Mouse (Mus musculus) myocyte (in vitro differentiated cells): ENCODE results near the gene Lrp5. TPM values are rescaled to one million over a fixed set of nuclear protein-coding genes. Genes with fewer than 3 reads are reported as not detected.

ENCODE experiments used
- H3K27me3 ChIP-seq: one replicate; pipeline ENCODE4 v1.6.1; 2011; ENCODE audit not compliant: control insufficient read depth, insufficient read depth, insufficient read length
- H3K36me3 ChIP-seq: one replicate; pipeline ENCODE4 v1.6.1; 2011; ENCODE audit not compliant: control insufficient read depth, insufficient read depth
- H3K4me2 ChIP-seq: one replicate; pipeline ENCODE4 v1.6.1; 2011; ENCODE audit warnings: low read depth, control low read depth
- H3K4me3 ChIP-seq: one replicate; pipeline ENCODE4 v1.5.1; 2011; ENCODE audit warnings: mild to moderate bottlenecking, control low read depth, moderate library complexity
- H3K79me2 ChIP-seq: one replicate; pipeline ENCODE4 v1.6.1; 2011; ENCODE audit not compliant: control insufficient read depth, insufficient read depth
- H3ac ChIP-seq: one replicate; pipeline ENCODE4 v1.6.1; 2011; ENCODE audit not compliant: control insufficient read depth, insufficient read length
- CEBPB ChIP-seq: IDR thresholded peaks from 2 replicates; pipeline ENCODE4 v1.6.1; 2011; ENCODE audit warnings: mild to moderate bottlenecking, moderate library complexity; ENCODE audit not compliant: poor library complexity, insufficient read depth, severe bottlenecking
- E2F4 ChIP-seq: IDR thresholded peaks from one replicate; pipeline ENCODE4 v1.6.1; 2011; ENCODE audit warnings: mild to moderate bottlenecking, control low read depth, moderate library complexity; ENCODE audit not compliant: insufficient read depth
- MAX ChIP-seq: IDR thresholded peaks from one replicate; pipeline ENCODE4 v1.6.1; 2011; ENCODE audit warnings: low read depth, mild to moderate bottlenecking, control low read depth
- MYOD1 ChIP-seq, 3 experiments: IDR thresholded peaks; one replicate each; pipeline ENCODE4 v1.6.1; 2011; ENCODE audit warnings: control low read depth in 2 of 3, low read depth in 2 of 3, mild to moderate bottlenecking in 2 of 3, moderate library complexity in 1 of 3; ENCODE audit not compliant: insufficient read length in 2 of 3, control insufficient read depth in 1 of 3
- MYOG ChIP-seq, 3 experiments: IDR thresholded peaks; one replicate each; pipeline ENCODE4 v1.6.1; 2011; ENCODE audit warnings: control low read depth in 2 of 3, low read depth in 2 of 3, mild to moderate bottlenecking in 2 of 3; ENCODE audit not compliant: insufficient read length in 2 of 3, control insufficient read depth in 1 of 3, insufficient read depth in 1 of 3
- POLR2A ChIP-seq: IDR thresholded peaks from one replicate; pipeline ENCODE4 v1.6.1; 2011; ENCODE audit warnings: low read depth, mild to moderate bottlenecking, control low read depth, moderate library complexity; ENCODE audit not compliant: insufficient read length
- POLR2AphosphoS2 ChIP-seq: IDR thresholded peaks from one replicate; pipeline ENCODE4 v1.6.1; 2011; ENCODE audit warnings: low read depth, control low read depth; ENCODE audit not compliant: insufficient read length
- REST ChIP-seq: IDR thresholded peaks from one replicate; pipeline ENCODE4 v1.6.1; 2011; ENCODE audit warnings: mild to moderate bottlenecking, control low read depth, moderate library complexity; ENCODE audit not compliant: insufficient read depth, insufficient read length
- SRF ChIP-seq: IDR thresholded peaks from one replicate; pipeline ENCODE4 v1.6.1; 2011; ENCODE audit warnings: low read depth; ENCODE audit not compliant: control insufficient read depth, insufficient read length
- TCF12 ChIP-seq: IDR thresholded peaks from one replicate; pipeline ENCODE4 v1.6.1; 2011; ENCODE audit warnings: mild to moderate bottlenecking, control low read depth; ENCODE audit not compliant: poor library complexity, insufficient read depth, severe bottlenecking
- TCF3 ChIP-seq: IDR thresholded peaks from one replicate; pipeline ENCODE4 v1.6.1; 2011; ENCODE audit warnings: low read depth, control low read depth; ENCODE audit not compliant: insufficient read length
- USF1 ChIP-seq: IDR thresholded peaks from one replicate; pipeline ENCODE4 v1.6.1; 2011; ENCODE audit warnings: low read depth, mild to moderate bottlenecking, control low read depth, moderate library complexity
- polyA plus RNA-seq: library from polyadenylated mRNA; unstranded; fragments of >200 nt; fragmentation: generic; extraction: Trizol; gene quantifications from one replicate; pipeline ENCODE4 v1.2.1, GENCODE M21; 2012; ENCODE audit warnings: missing spikeins

Gene Lrp5
- polyA plus RNA-seq, 1 experiment = 42.5 TPM

DNA sequence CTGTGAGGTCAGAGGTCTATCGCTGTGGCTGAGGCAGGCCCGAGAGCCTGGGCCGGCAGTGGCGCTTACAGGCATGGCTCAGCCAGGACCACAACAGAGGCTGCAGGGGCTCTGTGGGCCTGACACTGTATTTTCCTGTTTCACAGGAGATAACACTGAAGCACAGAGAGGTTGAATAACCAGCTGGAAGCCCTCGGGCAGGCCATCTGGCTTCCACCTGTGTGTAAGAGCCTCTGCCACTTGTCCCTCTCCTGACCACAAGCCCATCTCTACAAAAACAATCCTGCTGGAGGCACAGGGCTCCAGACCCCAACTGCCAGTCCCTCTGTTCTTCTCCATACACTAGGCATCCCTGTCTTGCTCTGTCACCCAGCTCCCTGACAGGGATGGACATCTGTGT, 55.9 kb downstream of the Lrp5 start:
- Histone ChIP-seq H3K36me3 (no peaks in the 10 kb centered on the region), H3K79me2 (no peaks in the 10 kb centered on the region), H3K4me2 (no peak overlapping the region), H3K4me3 (no peak overlapping the region), H3K27me3 (no peaks in the 10 kb centered on the region), H3ac (no peak overlapping the region)
- peak in 1 of 3 experiments; percentile 21 for TF ChIP-seq MYOD1 (IDR thresholded peaks at IDR 0.05; ENCODE audit: control insufficient read depth in 1 of 3, insufficient read length in 2 of 3, low read depth in 2 of 3)
- no peak for TF ChIP-seq MYOG (IDR thresholded peaks at IDR 0.05; ENCODE audit: control insufficient read depth in 1 of 3, insufficient read depth in 1 of 3, insufficient read length in 2 of 3, low read depth in 2 of 3)

DNA sequence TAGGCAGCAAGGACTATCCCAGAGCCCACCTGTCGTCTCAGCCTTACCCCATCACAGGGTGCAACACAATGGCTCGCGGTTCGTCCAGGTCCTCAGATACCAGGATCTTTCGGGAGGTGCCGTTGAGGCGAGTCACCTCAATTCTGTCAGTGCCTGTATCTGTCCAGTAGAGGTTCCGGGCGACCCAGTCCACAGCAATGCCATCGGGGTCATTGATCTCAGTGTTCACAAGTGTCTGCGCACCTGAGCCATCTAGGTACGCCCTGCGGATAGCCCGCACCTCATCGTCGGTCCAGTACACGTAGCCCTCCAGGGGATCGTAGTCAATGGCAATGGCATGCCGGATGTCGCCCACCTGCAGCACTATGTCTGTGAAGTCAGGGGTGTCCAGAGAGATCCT, 56.3 kb downstream of the Lrp5 start:
- Histone ChIP-seq H3K4me3 (no peak overlapping the region), H3K4me2 (no peak overlapping the region), H3K36me3 (no peaks in the 10 kb centered on the region), H3K79me2 (no peaks in the 10 kb centered on the region), H3K27me3 (no peaks in the 10 kb centered on the region), H3ac (no peak overlapping the region)
- no peak for TF ChIP-seq CEBPB
- no peak for TF ChIP-seq MAX

DNA sequence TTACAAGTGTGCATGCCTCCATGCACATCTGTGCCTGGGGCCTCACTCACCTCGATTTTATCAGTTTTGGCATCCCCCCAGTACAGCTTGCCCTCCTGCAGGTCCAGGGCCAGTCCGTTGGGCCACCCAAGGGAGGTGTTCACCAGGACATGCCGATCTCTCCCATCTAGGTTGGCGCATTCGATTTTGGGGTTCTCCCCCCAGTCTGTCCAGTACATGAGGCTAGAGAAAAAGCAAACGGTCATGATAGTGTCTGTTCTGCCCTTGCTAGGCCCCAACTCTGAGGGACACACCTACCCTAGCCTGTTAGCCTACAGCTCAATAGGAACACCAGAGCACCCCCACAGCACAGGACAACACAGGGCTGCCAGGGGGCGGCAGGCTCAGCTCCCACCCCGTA, 58.1 kb downstream of the Lrp5 start:
- no peak overlapping the region for H3K4me3 ChIP-seq
- no peak for TF ChIP-seq USF1
- TF ChIP-seq CEBPB = no peak
- no peak for TF ChIP-seq REST
- TF ChIP-seq MAX = no peak
- no peak for TF ChIP-seq TCF12
- TF ChIP-seq POLR2AphosphoS2 = no peak
- TF ChIP-seq MYOG (IDR thresholded peaks at IDR 0.05; ENCODE audit: control insufficient read depth in 1 of 3, insufficient read depth in 1 of 3, insufficient read length in 2 of 3, low read depth in 2 of 3) = no peak
- H3ac ChIP-seq = no peak overlapping the region
- H3K36me3 ChIP-seq = no peaks in the 10 kb centered on the region
- H3K4me2 ChIP-seq = no peak overlapping the region
- no peaks in the 10 kb centered on the region for H3K27me3 ChIP-seq
- no peaks in the 10 kb centered on the region for H3K79me2 ChIP-seq

DNA sequence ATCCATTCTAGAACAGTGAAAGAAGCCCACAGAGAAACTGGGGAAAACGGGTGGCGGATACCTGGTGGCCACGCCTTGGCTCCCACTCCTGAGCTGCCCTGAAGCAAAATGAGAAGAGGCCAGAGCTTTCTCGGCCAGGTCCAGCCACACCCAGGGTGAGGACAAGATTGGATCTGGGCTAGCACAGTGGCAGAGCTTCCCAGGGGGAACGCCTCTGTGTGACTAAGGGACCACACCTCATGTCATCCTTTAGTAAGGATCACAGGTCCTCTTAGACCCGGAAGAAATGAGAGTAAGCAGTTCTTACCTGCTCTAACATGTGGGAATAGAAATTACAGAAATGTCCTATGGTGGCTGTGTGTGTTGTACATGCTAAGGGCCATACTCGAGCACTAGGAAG, 61.3 kb downstream of the Lrp5 start:
- Histone ChIP-seq H3K4me2 (no peak overlapping the region), H3K27me3 (no peaks in the 10 kb centered on the region), H3K36me3 (peaks cover 5% of the 10 kb centered on the region), H3K4me3 (no peak overlapping the region), H3ac (no peak overlapping the region), H3K79me2 (no peaks in the 10 kb centered on the region)
- TF ChIP-seq POLR2A = no peak
- TF ChIP-seq MYOG (IDR thresholded peaks at IDR 0.05; ENCODE audit: control insufficient read depth in 1 of 3, insufficient read depth in 1 of 3, insufficient read length in 2 of 3, low read depth in 2 of 3) = no peak
- TF ChIP-seq POLR2AphosphoS2 = no peak
- no peak for TF ChIP-seq TCF12
- TF ChIP-seq CEBPB = no peak
- TF ChIP-seq MYOD1 (IDR thresholded peaks at IDR 0.05; ENCODE audit: control insufficient read depth in 1 of 3, insufficient read length in 2 of 3, low read depth in 2 of 3) = no peak
- no peak for TF ChIP-seq E2F4
- no peak for TF ChIP-seq MAX
- no peak for TF ChIP-seq SRF
- TF ChIP-seq REST = no peak
- no peak for TF ChIP-seq TCF3
- TF ChIP-seq USF1 = no peak

DNA sequence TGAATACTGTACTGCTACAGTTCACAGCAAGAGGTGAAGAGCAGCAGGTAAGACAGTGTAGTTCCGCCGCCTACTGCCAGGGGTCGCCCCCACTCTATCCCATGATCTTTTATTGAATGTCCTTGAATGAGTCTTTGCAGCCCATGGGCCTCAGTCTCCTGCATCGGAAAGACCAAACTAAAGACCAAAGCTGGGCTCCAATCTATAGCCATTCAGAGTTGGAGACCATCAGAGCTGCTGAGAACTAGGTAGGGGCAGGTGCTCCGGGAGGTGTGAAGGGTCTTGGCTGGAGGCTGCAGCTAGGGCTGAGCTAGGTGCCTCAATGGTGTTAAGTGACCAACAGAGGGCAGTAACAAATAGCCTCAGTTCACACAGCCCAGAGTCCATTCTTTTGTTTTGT, 62.5 kb downstream of the Lrp5 start:
- H3K36me3 ChIP-seq = peaks cover 13% of the 10 kb centered on the region
- H3K4me3 ChIP-seq = no peak overlapping the region
- H3K4me2 ChIP-seq = no peak overlapping the region
- no peak for TF ChIP-seq MYOG (IDR thresholded peaks at IDR 0.05; ENCODE audit: control insufficient read depth in 1 of 3, insufficient read depth in 1 of 3, insufficient read length in 2 of 3, low read depth in 2 of 3)
- TF ChIP-seq POLR2A = no peak
- TF ChIP-seq TCF3 = no peak
- TF ChIP-seq POLR2AphosphoS2 = no peak
- TF ChIP-seq SRF = no peak
- TF ChIP-seq USF1 = no peak
- H3ac ChIP-seq = no peak overlapping the region
- H3K79me2 ChIP-seq = no peaks in the 10 kb centered on the region
- H3K27me3 ChIP-seq = no peaks in the 10 kb centered on the region

DNA sequence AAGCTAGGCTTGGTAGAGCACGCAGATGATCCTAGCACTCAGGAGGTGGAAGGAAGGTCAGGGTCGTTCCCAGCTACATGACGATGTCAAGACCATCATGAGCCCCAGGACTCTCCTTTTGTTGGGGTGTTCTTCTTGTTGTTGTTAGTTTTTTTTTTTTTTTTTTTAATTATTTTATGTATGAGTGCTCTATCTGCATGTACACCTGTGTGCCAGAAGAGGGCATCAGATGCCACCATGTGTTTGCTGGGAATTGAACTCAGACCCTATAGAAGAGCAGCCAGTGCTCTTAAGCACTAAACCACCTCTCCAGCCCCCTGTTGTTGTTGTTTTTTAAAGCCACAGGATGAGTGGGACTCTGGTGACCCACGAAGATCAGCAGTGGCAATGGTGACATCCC, 63.1 kb downstream of the Lrp5 start:
- no peak overlapping the region for H3ac ChIP-seq
- H3K79me2 ChIP-seq = no peaks in the 10 kb centered on the region
- H3K36me3 ChIP-seq = peaks cover 17% of the 10 kb centered on the region
- no peak overlapping the region for H3K4me2 ChIP-seq
- H3K27me3 ChIP-seq = no peaks in the 10 kb centered on the region
- TF ChIP-seq POLR2AphosphoS2 (no peak), POLR2A (no peak), E2F4 (no peak), USF1 (no peak), REST (no peak), TCF12 (no peak), TCF3 (no peak), MAX (no peak), SRF (no peak)
- no peak overlapping the region for H3K4me3 ChIP-seq
